Mouse (Mus musculus) thymus, adult 2 months (tissue): Measurements from ENCODE around the gene Steap1.

ENCODE experiments used
- CTCF ChIP-seq: fragments of 200-500 bp; IDR thresholded peaks from 2 replicates; pipeline ENCODE4 v1.5.1; 2012; ENCODE audit warnings: mild to moderate bottlenecking, control low read depth, low read length, moderate library complexity, borderline replicate concordance; ENCODE audit not compliant: control insufficient read depth, poor library complexity, insufficient read depth; ENCODE audit errors: extremely low read depth
- POLR2A ChIP-seq: fragments of 200-500 bp; IDR thresholded peaks from 2 replicates; pipeline ENCODE4 v1.6.1; 2012; ENCODE audit warnings: mild to moderate bottlenecking, low read length, control low read depth, moderate library complexity; ENCODE audit not compliant: control insufficient read depth, poor library complexity, insufficient read depth; ENCODE audit errors: extremely low read depth

DNA sequence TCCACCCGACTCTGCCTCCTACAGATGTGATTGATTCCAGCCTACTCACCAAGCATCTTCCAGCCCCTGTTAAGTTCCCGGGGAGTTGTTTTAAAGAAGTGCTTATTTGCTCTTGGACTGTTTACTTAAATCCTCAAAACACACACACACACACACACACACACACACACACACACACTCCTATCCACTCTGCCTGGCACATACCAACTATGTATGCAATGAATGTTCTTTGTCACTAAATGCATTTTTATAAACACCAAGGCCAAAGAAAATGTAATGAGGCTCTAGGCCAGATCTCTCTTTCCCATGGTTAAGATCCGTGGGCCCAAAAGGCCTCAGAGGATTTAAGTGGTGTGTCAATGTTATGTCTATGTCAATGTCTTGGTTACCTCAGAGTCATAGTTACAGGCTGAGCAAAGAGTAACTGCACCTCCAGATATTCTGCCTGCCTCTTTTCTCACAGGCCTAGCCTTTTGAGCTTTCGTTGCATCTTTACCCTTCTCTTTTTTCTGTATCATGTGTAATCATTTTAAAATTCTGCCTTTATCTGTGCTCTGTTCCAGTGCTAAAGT is 56.9 kb downstream of the Steap1 start:
- TF ChIP-seq CTCF = no peak
- TF ChIP-seq POLR2A = no peak
